Comparison of ENCODE assay signal across 22 mouse cellular contexts in genomic region chr6:110755921-110756320, GRCm38 (mm10).
DNase-seq lines count a peak whose midpoint lies in the region; ATAC-seq and TF ChIP-seq lines count a peak whose summit lies in the region.
"Had no signal": no experiment of that assay in that cellular context is flagged by ENCODE, and none has a peak within 500 bp of the region (broad histone marks: within the 10 kb centered on the region; RNA-seq: fewer than 3 reads in every experiment).

No protein-coding gene starts in this region.

- no peak overlapping the region for H3K9ac ChIP-seq in forebrain, embryonic 12.5 days
- no peak overlapping the region for H3K9ac ChIP-seq in forebrain, embryonic 11.5 days (ENCODE audit: low read length)
- H3K9ac ChIP-seq in midbrain, embryonic 13.5 days (replicated peaks), result no peak overlapping the region
- no peak overlapping the region for H3K9ac ChIP-seq in midbrain, embryonic 11.5 days (ENCODE audit: low read length)
- H3K9ac ChIP-seq in neural tube, embryonic 15.5 days (replicated peaks), result no peak overlapping the region
- H3K9ac ChIP-seq: embryonic facial prominence, embryonic 13.5 days; heart, embryonic 13.5 days; hindbrain, embryonic 12.5 days; intestine, embryonic 15.5 days had no signal

- no peaks in the 10 kb centered on the region for H3K9me3 ChIP-seq in forebrain, embryonic 12.5 days
- no peaks in the 10 kb centered on the region for H3K9me3 ChIP-seq in forebrain, embryonic 11.5 days (ENCODE audit: control insufficient read depth, low read length)
- H3K9me3 ChIP-seq in midbrain, embryonic 13.5 days, result no peaks in the 10 kb centered on the region
- H3K9me3 ChIP-seq in midbrain, embryonic 11.5 days (ENCODE audit: control insufficient read depth, low read length), result no peaks in the 10 kb centered on the region
- no peaks in the 10 kb centered on the region for H3K9me3 ChIP-seq in neural tube, embryonic 15.5 days (replicated peaks)
- H3K9me3 ChIP-seq: embryonic facial prominence, embryonic 13.5 days; G1E; heart, embryonic 13.5 days; hindbrain, embryonic 12.5 days; intestine, embryonic 15.5 days had no signal

- H3K27me3 ChIP-seq in forebrain, embryonic 12.5 days, result no peaks in the 10 kb centered on the region
- H3K27me3 ChIP-seq in forebrain, embryonic 11.5 days (ENCODE audit: control insufficient read depth, insufficient read depth, low read length), result no peaks in the 10 kb centered on the region
- H3K27me3 ChIP-seq in midbrain, embryonic 13.5 days, result no peaks in the 10 kb centered on the region
- H3K27me3 ChIP-seq in midbrain, embryonic 11.5 days (ENCODE audit: control insufficient read depth, insufficient read depth, low read length), result no peaks in the 10 kb centered on the region
- no peaks in the 10 kb centered on the region for H3K27me3 ChIP-seq in neural tube, embryonic 15.5 days (replicated peaks)
- H3K27me3 ChIP-seq: embryonic facial prominence, embryonic 13.5 days; heart, embryonic 13.5 days; hindbrain, embryonic 12.5 days; intestine, embryonic 15.5 days had no signal

- no peak overlapping the region for H3K4me3 ChIP-seq in forebrain, embryonic 12.5 days (replicated peaks)
- no peak overlapping the region for H3K4me3 ChIP-seq in forebrain, embryonic 11.5 days (ENCODE audit: low read depth, low read length)
- no peak overlapping the region for H3K4me3 ChIP-seq in midbrain, embryonic 13.5 days (replicated peaks)
- H3K4me3 ChIP-seq in midbrain, embryonic 11.5 days (ENCODE audit: low read depth, low read length), result no peak overlapping the region
- no peak overlapping the region for H3K4me3 ChIP-seq in neural tube, embryonic 15.5 days (replicated peaks)
- H3K4me3 ChIP-seq: embryonic facial prominence, embryonic 13.5 days; heart, embryonic 13.5 days; hindbrain, embryonic 12.5 days; intestine, embryonic 15.5 days had no signal

- TF ChIP-seq POLR2A in brain, embryonic 14.5 days (IDR thresholded peaks at IDR 0.05; ENCODE audit: borderline replicate concordance, extremely low read depth, insufficient read depth, insufficient read length, poor library complexity, severe bottlenecking), result no peak

- no peaks in the 10 kb centered on the region for H3K4me1 ChIP-seq in forebrain, embryonic 12.5 days
- H3K4me1 ChIP-seq in forebrain, embryonic 11.5 days (replicated peaks; ENCODE audit: control insufficient read depth, insufficient read depth, low read length), result no peaks in the 10 kb centered on the region
- H3K4me1 ChIP-seq in midbrain, embryonic 13.5 days (replicated peaks), result no peaks in the 10 kb centered on the region
- no peaks in the 10 kb centered on the region for H3K4me1 ChIP-seq in midbrain, embryonic 11.5 days (ENCODE audit: control insufficient read depth, insufficient read depth, low read length)
- 0 out of 2 replicates have a peak, but pooled peaks cover 4% of the 10 kb centered on the region for H3K4me1 ChIP-seq in neural tube, embryonic 15.5 days
- H3K4me1 ChIP-seq: embryonic facial prominence, embryonic 13.5 days; heart, embryonic 13.5 days; hindbrain, embryonic 12.5 days; intestine, embryonic 15.5 days had no signal

- no peak for TF ChIP-seq CTCF in brain, embryonic 14.5 days (IDR thresholded peaks at IDR 0.05; ENCODE audit: borderline replicate concordance, extremely low read depth, insufficient read depth, insufficient read length)

- WGBS in forebrain, embryonic 12.5 days, result 79% methylated on average over 5 of the region's 5 CpGs
- 82% methylated on average over 5 of the region's 5 CpGs for WGBS in forebrain, embryonic 11.5 days
- WGBS in midbrain, embryonic 13.5 days, result 66% methylated on average over 5 of the region's 5 CpGs
- 91% methylated on average over 5 of the region's 5 CpGs for WGBS in midbrain, embryonic 11.5 days
- 39% methylated on average over 5 of the region's 5 CpGs for WGBS in neural tube, embryonic 15.5 days

- H3K36me3 ChIP-seq in forebrain, embryonic 12.5 days (replicated peaks), result no peaks in the 10 kb centered on the region
- no peaks in the 10 kb centered on the region for H3K36me3 ChIP-seq in forebrain, embryonic 11.5 days (ENCODE audit: control insufficient read depth, insufficient read depth, low read length)
- H3K36me3 ChIP-seq in midbrain, embryonic 13.5 days, result no peaks in the 10 kb centered on the region
- H3K36me3 ChIP-seq in midbrain, embryonic 11.5 days (ENCODE audit: control insufficient read depth, insufficient read depth, low read length), result no peaks in the 10 kb centered on the region
- H3K36me3 ChIP-seq in neural tube, embryonic 15.5 days, result no peaks in the 10 kb centered on the region
- H3K36me3 ChIP-seq: embryonic facial prominence, embryonic 13.5 days; G1E; heart, embryonic 13.5 days; hindbrain, embryonic 12.5 days; intestine, embryonic 15.5 days had no signal

- H3K27ac ChIP-seq in forebrain, embryonic 12.5 days, result no peak overlapping the region
- no peak overlapping the region for H3K27ac ChIP-seq in forebrain, embryonic 11.5 days (ENCODE audit: low read depth, low read length)
- H3K27ac ChIP-seq in midbrain, embryonic 13.5 days, result no peak overlapping the region
- no peak overlapping the region for H3K27ac ChIP-seq in midbrain, embryonic 11.5 days (ENCODE audit: low read depth, low read length)
- peak overlapping the region; percentile 38 for H3K27ac ChIP-seq in neural tube, embryonic 15.5 days (replicated peaks)
- H3K27ac ChIP-seq: embryonic facial prominence, embryonic 13.5 days; heart, embryonic 13.5 days; hindbrain, embryonic 12.5 days; intestine, embryonic 15.5 days had no signal

- DNase-seq in forebrain, embryonic 11.5 days (ENCODE audit: low spot score), result no peak
- no peak for DNase-seq in midbrain, embryonic 11.5 days (ENCODE audit: low spot score, missing footprints)
- peak; percentile 55 for DNase-seq in brain, embryonic 14.5 days (ENCODE audit: low read depth)
- no peak for DNase-seq in embryo, embryonic 11 days
- DNase-seq: adrenal gland, adult 8-10 months; B cell, adult 2 months; cerebellum, adult 11-12 months; cerebellum, adult 9-10 months; cerebellum, postnatal 25 days; gastrocnemius, postnatal 36 days; heart, adult 11 months; heart, postnatal 36 days had no signal

- ATAC-seq in forebrain, embryonic 12.5 days (ENCODE audit: low FRiP score), result 0 out of 2 replicates have a peak, but pooled peaks have one; percentile 33
- no peak for ATAC-seq in forebrain, embryonic 11.5 days (replicated peaks; ENCODE audit: low FRiP score)
- peak; percentile 63 for ATAC-seq in midbrain, embryonic 13.5 days
- no peak for ATAC-seq in midbrain, embryonic 11.5 days (ENCODE audit: low FRiP score)
- no peak for ATAC-seq in neural tube, embryonic 15.5 days (ENCODE audit: low FRiP score)
- ATAC-seq: CD4-positive, CD25-positive, alpha-beta regulatory T cell, adult 4 months; hindbrain, embryonic 16.5 days; intestine, embryonic 15.5 days had no signal

- no peak overlapping the region for H3K4me2 ChIP-seq in forebrain, embryonic 12.5 days
- no peak overlapping the region for H3K4me2 ChIP-seq in forebrain, embryonic 11.5 days (ENCODE audit: low read depth, low read length, severe bottlenecking)
- H3K4me2 ChIP-seq in midbrain, embryonic 13.5 days (replicated peaks), result no peak overlapping the region
- H3K4me2 ChIP-seq in midbrain, embryonic 11.5 days, result no peak overlapping the region
- 0 out of 2 replicates have a peak overlapping the region, but pooled peaks have one; percentile 3 for H3K4me2 ChIP-seq in neural tube, embryonic 15.5 days
- H3K4me2 ChIP-seq: embryonic facial prominence, embryonic 13.5 days; heart, embryonic 13.5 days; hindbrain, embryonic 12.5 days; intestine, embryonic 15.5 days had no signal

Comparison
In these comparisons a context has a peak if more than half of its experiments do, and no peak if none do; other contexts are left out.
1. ATAC-seq: peak in forebrain, embryonic 12.5 days (single experiment) and midbrain, embryonic 13.5 days (single experiment); none in forebrain, embryonic 11.5 days (single experiment), midbrain, embryonic 11.5 days (single experiment) and neural tube, embryonic 15.5 days (single experiment).